Mouse (Mus musculus) cerebellum, adult 11-12 months (tissue): ENCODE data around the gene Notch3.

Experiments
- DNase-seq: peaks from one replicate; pipeline ENCODE4 v3.0.0; 2022

Notch3 gene

DNA sequence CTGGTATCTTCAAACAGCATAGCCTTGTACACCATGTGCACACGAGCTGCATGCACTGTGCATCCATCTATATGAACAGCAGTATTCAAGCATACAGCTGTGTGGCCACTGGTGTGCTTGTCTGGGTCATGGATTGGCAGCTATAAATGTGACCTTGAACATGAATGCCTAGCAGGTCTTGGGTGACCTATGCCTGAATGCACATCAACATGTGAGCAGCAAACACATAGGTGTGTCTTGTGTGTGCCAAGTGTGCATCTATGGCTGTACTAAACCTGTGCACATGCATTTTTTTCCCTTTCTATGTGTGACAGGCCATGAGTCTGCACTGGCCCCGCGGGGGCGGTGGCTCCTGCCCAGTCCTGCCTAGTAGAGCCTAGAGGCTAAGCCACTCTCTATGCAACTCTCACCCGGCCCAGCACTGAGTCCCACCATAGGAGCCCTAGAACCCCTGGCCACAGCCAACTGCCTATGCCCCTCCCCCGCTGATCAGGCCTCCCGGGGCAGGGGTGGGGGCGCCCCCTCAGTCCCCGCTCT lies 1.3 kb downstream of the Notch3 start:
- no peak for DNase-seq

DNA sequence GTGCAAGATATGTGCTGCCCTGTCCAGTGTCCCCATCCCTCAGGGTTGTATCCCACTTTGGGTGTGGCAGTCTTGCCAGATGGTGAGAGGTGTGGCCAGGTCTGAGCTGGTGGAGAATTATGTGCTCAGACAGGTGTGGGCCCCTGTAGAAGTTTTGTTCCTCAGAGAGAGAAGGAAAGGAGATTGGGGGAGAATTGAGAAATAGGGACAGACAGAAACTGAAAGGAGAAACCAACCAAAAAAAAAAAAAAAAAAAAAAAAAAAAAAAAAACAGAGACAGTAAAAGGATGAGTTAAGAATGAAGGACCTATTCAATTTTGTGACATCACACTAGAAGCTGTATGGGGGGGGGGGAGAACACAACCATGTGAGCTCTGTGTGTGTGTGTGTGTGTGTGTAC lies 1.9 kb downstream of the Notch3 start:
- DNase-seq = no peak

DNA sequence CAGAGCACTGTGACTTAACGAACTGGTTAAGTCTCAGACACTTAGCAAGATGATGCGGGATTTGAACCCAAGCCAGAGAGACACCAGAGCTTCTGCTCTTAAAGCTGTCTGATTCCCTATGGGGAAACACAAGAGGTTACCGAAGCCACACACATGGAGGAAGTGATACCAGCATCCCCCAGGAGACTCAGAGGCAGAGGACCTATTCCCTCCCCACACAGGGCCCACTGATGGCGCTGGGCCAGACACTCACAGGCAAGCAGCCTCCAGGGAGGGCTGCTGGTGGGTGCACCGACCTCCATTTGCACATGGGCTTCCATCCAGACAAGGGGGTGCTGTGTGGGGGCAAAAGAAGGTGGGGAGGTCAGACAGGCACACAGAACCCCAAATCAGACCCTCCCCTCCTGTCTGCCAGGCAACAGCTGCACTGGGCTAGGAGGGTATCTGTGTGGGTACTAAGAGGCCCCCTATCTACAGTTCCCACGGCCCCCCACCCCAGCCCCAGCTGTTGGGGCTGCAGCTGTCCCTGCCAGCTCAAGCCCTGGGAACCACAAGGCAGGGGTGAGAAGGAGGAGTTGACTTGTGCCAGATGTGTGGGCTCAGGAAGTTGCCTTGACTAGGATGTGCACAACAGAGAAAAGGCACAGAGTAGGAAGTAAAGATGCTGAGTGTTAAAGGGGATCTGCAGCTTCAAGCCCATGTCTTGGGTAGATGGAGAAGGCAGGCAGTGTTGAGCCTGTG lies 2.6 kb downstream of the Notch3 start:
- DNase-seq = no peak

DNA sequence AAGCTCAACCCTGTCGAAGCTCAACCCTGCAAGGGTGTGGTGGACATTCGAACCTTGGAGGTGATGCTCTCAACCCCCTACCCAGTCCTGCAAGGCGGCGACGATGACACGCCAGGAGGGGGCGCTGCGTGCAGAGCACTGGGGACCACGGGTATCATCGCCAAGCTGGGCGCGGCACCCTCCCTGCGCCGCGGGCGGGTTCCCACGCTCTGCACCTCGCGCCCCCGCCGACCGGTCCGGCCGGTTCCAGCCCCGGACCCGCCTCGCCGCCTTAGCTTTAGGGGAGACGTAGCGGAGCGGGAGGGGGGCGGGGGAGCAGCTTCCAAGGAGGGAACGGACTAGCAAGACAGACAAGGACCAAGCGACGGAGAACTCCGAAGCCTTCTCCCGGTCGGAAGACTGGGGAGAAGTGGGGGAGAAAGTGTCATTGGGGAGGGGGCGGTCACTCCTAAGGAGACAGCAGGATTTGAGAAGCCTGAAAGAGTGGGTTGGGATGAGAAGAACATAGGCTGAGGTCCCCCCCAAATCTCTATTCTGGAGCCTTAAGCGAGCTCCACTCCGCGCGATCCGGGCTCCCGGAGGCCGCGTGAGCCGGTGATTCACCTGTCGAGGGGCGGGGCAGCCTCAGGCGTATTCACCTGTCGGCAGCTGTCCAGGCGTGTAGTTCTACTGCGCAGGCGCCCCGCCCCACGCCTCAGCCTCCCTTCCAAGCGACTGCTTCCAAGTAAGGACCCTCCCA lies 4.4 kb downstream of the Notch3 start:
- no peak for DNase-seq

DNA sequence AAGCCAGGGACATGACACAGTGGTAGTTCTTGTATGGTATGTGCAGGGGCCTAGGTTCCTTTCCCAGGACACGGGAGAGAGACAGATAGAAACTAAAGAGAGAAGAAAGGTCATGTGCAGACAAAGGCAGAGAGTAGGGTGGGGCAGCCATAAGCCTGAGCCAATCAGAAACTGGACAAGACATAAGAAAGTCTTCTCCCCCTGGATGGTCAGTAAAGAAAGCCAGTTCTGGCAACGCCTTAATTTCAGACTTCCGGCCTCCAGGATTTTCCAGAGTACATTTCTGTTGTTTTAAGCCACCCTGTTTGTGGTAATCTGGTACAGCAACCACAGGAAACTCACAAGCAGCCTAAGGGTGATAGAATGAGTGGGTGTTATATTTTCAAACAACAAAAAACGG lies 5.8 kb downstream of the Notch3 start:
- no peak for DNase-seq

DNA sequence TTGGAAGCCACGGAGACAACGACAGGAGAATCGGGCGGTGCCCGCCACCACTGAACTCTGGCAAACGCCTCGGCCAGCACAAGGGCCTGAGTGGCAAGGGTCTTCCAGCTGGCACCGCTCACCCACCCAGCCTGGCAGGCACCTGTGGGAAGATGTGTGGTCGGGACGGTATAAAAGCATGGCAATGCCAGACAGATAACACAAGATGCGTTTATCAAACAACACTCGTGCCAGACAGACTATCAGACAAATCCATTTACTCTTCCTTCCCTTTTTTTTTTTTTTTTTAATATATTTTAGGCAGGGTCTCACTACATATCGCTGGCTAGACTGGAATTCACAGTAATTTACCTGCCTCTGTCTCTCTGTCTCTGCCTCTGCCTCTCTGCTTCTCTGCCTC lies 7.8 kb downstream of the Notch3 start:
- no peak for DNase-seq

DNA sequence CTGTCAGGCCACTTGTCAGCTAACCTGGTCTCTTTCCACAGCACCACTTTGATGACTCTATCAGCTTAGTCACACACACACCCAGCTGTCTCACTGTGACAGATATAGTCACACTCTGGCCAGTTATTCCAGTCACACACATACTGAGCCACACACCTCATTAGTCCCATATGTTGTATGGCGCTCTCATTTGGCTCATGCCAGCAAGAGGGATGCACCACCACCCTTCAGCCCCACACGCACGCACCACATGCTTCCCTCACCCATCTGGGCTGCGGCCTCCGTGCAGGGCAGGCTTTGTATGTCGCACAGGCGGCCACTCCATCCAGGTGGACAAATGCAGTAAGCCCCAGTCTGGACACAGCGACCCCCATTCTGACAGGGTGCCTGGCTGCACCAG lies 19.9 kb downstream of the Notch3 start:
- no peak for DNase-seq

DNA sequence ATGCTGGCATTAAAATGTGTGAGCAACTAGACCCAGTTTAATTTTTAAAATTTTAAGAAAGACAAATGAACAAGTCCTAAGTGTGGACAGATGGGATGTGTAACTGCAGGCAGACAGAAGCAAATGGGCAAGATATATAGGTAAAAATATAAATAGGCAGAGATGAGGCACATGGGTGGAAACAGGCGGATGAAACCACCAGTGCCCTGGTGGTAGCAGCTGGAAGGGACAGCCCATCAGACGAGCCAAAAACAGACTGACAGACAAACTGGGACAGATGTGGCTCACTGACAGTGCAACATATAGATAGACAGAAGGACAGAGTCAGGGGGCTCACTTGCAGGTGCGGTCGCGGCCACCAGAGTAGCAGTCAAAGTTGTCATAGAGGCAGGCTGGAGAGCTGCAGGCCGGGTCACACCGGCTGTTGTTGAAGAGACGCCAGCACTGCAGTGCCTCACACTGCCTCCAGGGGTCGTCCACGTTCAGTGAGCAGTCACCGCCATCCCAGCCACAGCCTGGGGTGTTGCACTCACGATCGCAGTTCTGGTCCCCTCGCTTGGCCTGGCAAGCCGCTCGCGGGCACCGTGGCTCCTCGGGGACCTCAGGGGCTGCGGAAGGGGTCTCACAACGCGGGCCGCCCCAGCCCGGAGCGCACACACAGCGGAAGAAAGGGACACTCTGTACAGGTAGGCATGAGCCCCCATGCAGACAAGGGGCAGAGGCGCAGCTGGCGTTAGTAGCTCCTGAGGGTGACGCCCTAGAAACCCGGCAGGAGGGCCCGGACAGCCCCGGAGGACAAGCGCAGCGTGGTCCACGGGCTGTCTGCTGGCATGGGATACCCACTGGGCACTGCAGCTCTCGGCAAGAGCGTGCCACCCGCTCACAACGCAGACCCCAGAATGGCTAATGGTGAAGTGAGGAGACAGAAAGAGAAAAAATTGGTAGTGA lies 23.5 kb downstream of the Notch3 start:
- DNase-seq = peak; percentile 71

DNA sequence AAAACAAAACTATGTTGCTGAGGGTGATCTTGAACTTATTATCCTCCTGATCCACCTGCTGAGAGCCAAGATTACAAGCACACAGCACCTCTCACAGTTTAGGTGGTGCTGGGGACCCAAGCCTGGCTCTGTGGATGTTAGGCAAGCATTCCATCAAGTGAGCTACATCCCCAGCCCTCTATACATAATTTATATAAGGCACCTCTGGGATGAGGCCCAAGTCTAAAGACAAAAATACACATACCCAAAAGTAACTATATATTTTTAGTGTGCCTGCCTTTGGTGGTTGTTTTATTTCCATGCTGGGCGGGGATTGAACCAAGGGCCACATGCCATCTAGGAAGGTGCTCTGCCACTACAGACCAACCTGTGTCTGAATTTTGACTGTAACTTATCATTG lies 24.4 kb downstream of the Notch3 start:
- DNase-seq = no peak

DNA sequence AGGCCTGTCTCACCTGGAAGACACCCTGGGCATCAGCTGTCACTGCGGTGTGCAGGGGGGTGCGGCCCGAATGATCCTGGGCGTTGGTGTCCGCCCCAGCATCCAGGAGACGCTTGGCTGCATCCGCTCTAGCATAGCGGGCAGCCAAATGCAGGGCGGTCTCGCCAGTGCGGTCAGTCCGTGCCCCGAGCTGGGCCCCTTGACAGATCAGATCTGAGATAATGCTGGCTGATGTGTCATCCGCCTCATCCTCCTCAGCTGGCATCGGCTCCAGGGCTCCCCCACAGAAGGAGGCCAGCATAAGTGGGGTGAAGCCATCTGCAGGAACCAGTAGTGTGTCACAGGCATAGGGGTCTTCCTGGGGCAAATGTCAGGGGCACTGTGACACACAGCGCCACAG lies 33.3 kb downstream of the Notch3 start:
- DNase-seq = no peak

DNA sequence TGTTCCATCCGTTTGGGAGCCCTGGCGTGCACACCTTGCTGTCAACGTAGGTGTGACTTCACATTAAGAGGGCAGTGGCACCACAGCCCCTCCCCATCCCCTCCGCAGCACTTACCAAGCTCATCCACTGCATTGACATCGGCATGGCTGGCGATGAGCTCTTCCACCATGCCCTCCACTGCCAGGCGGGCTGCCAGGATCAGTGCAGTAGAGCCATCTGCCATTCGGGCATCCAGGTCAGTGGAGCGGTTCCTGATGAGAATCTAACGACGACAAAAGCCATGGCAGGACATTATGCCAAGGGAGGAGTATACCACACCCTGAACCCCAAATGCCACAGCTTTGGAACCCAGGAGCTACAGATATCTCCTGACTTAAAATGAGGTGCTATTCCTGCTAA lies 34.6 kb downstream of the Notch3 start:
- DNase-seq = peak; percentile 66

DNA sequence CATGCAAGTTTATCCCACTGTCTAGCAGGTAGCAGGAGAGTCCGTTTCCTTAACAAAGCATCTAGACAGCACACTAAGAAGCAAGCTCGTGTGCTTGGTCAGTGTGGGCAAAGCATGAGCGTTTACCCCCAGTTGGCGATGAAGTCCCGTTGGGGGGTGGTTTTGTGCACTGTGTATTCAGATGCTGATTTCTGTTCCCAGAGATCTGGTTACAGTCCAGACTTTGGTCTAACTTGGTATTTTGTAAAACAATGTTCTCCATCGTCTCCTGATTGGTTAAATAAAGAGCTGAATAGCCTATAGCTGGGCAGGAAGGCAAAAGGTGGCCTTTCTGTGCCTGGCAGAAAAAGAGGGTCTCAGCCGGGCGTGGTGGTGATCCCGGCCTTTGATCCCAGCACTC lies 36.1 kb downstream of the Notch3 start:
- no peak for DNase-seq

DNA sequence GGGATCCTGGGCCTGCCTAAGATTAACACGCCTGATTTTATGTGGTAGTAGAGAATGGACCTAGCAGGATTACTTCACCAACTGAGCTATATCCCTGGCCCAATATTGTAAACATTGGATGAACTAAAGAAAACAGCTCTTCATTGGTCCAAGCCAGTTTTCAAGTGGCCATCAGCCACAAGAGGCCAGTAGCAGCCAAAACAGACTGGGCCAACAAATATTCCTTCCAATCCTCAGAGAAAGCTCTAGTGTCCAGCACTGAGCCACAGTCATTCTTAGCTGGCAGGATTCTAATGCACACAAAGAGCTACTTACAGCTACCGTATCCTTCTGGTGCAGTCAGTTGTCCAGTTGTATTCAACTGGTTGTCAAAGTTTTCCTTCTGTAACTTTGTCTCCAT lies 39.5 kb downstream of the Notch3 start:
- DNase-seq = no peak

DNA sequence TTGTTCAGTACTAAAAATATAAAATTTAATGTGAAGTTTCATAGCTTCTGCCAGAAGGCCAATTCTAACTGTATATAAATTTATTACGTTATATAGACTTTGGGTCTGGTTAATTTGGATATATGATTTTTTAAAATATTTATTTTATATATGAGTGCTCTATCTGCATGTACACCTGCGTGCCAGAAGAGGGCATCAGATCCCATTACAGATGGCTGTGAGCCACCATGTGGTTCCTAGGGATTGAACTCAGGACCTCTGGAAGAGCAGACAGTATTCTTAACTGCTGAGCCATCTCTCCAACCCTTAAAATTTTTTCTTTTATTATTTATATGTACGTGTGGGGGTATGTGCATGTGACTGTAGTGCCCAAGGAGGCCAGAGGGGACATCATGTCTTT lies 41.2 kb downstream of the Notch3 start:
- no peak for DNase-seq

DNA sequence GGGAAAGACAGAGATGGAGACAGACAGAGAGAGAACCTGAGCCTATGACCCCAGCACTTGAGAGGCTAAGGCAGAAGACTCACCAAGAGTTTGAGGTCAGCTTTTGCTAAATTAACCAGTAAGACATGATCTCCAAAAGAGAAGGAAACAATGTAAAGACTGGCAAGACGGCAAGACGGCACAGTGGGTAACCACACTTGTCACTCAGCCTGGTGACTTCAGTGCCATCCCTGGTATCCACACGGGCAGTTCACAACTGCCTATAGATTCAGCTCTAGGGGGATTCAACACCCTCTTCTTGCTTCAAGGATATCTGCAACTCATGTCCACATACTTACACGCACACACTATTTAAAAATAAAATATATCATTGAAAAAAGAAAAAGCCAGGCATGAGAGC lies 43.1 kb downstream of the Notch3 start:
- no peak for DNase-seq

DNA sequence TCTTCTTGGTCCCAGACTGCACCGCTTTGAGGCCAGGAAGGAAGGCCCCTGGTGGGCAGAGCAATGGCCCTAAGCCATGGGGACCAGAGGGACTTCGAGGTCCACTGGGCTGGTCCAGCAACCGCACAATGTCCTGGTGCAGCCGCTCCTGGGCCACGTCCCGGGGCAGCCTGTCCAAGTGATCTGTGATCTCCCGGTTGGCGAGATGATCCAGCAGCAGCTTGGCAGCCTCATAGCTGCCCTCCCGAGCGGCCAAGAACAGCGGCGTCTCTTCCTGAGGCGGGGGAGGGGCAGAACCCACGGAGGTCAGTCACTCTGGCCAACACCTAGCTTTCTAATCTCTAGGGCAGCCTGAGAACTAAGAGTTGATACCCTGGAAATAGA lies 44.1 kb downstream of the Notch3 start:
- peak; percentile 17 for DNase-seq

DNA sequence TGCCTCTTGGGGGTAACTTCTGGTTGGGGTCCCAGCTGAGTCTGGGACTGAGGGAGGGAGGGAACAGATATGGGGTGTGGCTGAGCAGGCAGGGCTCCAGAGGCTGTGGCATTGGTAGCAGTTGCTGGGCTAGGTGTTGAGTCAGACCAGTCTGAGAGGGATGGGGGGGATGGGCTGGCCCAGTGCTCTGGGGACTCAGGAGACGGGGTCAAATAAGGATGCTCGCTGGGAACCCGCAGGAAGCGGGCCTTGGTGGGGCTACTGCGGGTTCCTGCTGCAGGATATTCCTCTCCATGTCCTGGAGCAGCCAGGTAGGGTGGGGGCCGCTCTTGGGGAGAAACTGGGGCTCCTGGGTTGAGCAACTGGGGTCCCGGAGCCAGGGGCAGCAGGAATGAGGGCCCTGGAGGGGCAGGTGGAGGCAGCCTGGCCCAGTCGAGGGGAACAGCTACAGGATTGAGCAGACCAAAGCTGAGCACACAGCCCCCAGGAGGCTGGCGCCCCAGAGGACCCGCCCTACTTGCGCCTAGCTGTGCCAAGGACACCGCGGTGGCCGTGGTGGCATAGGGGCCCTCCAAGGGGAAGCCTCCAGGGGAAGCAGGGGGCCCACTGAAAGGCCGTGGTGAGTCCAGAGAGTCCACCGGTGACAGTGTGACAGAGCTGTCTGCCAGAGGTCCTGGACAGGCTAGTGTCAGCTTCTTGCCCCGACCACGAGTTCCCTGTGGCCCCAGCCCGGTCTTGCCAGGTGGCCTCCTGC lies 44.6 kb downstream of the Notch3 start:
- DNase-seq = peak; percentile 11

DNA sequence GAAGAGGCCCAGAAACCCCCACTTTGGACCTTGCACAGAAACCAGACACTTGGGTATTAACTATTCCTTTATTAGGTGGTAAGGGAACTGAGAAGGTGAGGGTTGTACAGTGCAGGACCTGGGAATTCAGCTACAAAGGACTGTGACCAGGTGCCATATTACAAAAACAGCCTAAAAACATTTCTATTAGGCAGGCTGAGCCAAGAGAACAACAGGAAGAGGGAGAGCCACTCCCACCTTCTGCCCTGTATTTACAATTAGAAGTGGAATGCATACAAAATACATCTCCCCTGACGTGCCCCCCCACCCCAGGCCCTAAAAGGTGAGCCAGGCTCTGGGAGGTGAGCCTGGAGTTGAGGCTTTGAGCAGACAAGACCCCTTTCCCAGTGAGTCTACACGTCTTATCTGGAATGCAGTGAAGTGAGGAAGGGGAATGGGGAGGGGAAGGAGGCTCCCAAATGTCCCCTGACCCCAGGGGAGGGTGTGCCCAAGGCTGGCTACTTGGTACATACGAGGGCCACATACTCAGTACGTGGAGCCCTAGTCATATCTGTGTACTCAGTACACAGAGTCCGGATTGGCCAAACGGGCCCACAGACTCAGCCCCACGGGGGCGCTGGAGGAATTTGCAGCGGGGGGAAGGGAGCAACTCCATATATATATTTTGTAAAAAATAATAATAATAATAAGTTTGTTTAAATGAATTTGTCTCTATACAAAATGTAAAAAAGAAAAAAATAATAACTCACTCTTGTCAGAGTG lies 45.7 kb downstream of the Notch3 start:
- DNase-seq = no peak

DNA sequence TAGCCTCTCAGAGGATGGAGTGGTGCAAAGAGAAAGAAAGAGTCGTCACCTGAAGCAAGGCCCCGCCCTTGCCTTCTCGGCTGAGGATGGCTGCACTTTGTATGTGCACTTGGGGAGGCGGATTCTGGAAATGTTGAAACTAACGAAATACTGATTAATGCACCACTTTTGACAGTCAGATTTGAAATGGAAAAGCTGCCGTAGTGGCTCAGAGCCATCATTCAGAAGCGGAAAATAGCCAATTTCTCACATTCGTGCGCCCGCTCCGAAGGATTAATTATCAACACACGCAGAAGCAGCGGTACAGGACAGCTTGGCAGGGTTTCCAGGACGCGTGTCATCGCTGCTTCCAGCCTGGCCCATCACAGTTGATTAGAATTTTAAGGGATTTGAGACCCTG lies 47.5 kb downstream of the Notch3 start:
- no peak for DNase-seq

DNA sequence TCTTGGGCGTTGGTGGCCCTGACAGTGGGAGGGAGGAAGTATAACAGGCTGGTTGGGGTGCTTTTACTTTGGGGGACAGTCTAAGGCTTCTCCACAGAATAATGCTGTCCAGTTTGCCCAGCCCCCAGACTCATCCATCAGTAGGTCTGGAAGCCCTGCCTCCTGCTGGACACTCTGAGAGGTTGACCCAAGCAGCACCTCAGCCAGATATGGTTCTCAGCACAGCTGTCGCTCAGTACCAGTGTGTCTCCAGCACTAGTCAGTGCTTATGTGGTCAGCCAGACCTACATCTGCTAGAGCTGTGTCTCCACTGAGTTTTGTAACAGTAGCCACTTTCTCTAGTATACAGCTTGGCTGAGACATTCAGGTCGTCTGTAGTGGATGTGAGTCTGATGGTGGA lies 48.2 kb downstream of the Notch3 start:
- no peak for DNase-seq

DNA sequence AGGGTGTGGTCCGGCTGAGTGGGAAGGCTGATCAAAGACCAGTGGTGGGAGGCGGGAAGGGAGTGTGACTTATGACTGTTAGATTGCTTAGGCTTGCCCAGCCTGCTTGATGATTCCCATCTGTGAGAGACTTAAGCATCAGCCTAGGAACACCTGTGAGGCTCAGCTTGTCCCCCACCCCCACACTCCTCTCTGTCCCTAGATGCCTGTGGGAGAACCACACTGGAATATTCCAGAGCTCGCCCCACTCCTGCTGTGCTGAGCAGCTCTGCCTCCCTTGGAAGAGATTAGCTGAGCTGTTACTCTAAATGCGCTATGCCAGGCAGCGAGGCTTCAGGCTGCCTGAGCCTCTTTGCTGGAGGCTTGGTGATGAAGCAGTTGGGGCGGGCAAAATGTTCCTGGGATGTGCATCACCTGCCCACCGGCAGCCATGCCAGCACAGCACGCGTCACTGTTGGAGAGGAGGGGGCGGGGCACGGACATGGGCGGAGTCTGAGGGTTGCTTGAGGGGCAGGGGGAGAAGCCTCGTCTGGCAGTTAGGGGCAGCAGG lies 48.7 kb downstream of the Notch3 start:
- peak; percentile 13 for DNase-seq
